Mouse (Mus musculus) MN1 (cell line): ENCODE results near the gene Gm10024.
"Not testable (repeated sequence)": the region's sequence is repeated elsewhere in the genome, so short reads cannot be mapped to it uniquely, and the experiment has no call there.

Experiments used
- DNase-seq: peaks from one replicate; pipeline ENCODE4 v3.0.0-alpha.2; 2016; ENCODE audit warnings: low spot score

Gene Gm10024

DNA sequence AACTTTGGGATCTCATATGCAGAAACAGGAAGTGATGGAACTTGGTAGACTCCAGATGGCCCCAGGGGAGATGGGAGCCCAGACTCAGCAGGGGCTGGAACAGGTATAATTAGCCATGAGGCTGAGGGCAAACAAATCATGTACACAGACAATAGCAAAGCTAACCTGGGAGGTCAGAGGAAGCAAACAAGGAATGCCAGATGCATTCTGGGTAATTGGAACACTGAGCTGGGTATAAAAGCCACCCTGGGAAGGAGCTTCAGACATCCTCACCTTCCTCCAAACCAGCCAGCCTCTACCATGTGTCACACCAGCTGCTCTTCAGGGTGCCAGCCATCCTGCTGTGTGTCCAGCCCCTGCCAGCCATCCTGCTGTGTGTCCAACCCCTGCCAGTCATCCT is at the start of gene Gm10024:
Gene Gm10024, plus strand, starts transcription at position 301 of the 400 bp plus-strand sequence.
- DNase-seq, result not testable (repeated sequence)

DNA sequence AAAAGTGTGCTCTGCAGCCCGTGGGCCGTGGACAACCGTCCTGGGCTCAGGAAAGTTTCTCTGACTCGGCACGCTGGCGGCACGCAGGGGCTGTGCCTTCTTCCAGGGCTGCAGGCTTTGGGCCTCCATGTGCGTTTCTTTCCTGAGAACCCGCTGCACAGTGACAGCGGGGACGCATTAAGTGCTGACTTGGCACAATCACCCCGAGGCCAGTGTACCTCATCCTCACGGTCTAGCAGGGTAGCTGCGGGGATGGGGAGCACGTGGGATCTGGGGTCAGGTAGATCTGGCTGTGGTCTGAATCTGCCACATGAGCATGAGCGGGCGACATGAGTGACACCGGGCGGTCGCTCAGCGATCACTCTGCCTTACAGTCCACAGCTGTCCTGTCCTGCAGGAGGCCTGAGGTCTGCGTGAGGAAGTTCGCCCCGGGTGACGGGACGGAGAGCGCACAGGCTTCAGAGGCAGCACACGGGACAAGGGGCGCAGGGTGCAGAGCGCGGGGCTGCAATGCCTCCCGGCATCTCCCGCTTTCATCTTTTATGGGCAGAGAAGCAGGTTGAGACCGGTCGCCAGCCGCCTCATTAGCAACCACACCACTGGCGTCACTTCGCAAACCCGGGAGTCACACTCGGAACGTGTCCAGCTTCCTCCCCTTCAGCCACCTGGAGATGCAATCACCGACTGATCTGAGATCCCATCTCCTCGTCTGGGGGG is 47.1 kb upstream of the Gm10024 start:
- no peak for DNase-seq

DNA sequence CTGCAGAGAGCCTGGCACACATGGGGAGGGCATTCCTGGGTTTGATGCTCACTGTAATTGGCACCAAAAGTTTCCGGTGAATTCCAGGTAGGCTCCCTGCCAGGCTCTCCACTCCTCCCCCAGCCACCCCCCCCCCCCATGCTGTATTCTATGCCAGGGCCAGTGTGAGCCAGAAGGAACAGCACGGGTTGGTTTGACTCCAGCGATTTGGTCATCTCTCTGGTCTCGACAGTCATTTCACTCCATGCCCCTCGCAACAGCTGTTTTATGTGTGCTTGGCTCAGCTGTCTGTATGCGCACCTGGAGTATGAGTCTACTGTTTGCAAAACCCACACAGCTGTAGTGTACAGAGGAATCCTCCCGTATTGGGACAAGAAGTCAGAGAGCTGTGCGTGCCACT is 44.9 kb upstream of the Gm10024 start:
- no peak for DNase-seq

DNA sequence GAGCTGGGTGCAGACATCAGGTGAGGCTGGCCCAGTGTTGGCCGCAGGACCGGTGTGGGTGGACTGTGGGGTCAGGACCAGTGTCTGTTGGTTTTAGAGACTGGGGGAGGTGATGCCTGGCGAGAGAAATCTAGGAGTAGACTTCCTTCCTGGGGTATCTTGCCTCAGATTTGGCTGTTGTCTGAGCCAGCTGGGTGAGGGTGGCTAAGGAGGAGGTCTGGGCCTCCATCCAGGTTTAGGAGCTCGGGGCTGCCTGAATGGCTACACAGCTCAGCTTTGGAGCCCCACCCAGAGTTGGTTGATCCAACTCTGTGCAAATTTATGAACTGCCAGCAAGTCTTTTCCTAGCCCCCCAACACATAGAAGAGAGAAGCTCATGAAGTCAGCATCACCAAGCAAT is 43.9 kb upstream of the Gm10024 start:
- no peak for DNase-seq

DNA sequence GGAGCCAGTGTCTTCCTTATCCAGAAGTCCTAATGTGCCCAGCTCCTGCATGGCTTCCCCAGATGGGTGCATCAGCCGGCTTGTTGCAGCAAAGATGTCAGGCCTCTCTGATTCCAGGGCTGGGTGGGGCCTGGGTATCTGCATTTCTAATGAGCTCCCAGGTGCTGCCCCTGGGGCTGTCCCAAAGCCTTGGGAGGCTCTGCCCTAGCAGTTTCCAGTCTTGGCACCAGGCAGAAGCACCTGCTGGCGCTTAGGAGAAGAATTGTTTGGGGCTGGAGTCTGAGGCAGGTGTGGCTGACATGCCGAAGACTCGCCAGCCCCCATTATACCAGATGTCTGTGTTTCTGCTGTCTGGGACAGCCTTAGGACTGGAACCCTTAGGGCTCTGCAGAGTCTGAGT is 40.5 kb upstream of the Gm10024 start:
- no peak for DNase-seq

DNA sequence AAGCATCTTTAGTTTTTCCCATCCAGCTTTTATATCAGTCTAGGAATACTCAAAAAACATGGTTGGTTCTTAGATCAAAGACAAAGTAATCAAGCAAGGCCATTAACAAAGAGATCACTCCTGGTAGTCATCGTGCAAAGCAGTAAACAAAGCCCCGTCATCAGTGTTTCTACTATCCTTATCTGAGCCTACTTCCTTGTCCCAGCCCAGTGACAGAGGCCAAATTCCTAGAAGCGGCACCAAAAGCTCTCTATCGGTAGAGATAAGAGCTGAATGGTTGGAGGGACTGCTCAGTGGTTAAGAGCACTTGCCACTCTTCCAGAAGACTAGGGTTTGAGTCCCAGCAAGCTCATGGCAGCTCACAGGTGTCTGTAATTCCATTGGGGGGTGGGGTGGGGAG is 39.7 kb upstream of the Gm10024 start:
- no peak for DNase-seq

DNA sequence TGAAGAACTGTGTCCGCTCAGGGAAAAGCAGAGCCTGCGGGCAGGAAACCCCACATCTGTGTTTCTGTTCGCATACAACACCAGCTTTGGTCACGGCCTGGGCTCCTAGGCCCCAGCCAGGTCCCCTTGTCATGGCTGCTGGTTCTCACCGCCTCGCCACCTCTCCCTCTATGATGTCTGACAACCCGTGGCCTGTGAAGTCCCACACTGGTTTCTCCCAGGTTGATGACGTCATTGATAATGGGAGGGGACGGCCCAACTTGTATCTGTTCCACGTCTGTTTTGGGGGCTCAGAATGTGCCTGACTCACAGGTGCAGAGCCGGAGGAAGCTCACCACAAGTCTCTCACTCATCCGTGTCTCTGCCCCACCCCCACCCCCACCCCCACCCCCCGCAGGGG is 37.5 kb upstream of the Gm10024 start:
- DNase-seq, result no peak

DNA sequence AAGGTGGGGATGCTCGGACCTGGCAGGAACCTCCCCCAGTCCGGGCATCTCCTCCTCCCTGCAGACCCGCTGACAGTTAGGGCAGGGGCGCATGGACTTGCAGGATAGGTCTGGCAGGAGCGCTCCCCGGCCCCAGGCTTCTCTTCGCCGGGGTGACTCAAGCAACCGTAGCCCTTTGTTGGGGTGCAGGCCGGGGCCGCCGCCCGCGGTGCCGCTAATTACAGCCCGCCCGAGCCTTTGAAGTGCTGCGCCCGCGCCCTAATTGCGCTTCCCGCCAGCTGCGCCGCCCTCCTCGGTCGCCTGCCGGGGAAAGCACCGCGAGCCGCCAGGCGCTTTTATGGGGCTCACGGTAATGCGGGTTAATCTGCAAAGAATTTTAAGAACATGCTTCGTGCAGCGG is 33.7 kb upstream of the Gm10024 start:
- DNase-seq, result no peak

DNA sequence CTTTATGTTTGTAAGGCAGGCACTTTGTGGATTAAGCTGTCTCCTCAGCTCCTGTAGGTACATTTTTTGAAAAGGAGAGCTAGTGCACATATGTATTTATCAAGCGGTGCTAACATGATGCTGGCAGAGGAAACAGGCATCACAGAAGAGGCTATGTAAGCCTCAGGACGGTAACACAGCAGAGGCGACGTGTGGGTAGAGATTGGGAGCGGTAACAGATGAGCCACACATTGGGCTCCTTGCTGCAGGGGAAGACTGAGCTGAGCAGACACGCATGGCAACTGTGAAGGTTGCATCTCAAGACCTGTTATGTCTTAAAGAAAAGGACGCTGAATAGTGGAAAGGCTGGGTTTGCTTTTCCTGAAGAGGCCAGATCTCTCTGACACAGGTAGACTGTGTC is 28.3 kb upstream of the Gm10024 start:
- no peak for DNase-seq

DNA sequence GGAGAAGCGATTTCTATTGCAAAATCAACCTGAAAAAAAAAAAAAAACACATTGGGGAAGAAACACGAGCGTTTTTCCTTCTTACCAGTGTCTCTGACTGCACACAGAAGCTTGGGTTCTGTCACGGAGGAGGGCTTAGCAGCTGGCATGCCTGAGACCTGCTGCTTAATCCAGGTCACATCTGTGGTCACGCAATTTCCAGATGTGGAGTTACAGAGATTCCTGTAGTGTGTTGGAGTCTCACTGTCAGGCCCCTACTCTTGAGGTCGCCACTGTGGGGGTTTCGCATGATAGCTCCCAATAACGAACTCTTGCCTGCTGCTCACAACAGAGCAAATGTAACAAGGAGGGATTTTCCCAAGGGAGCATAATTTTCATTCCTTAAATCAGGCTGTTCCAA is 27.1 kb upstream of the Gm10024 start:
- DNase-seq, result no peak

DNA sequence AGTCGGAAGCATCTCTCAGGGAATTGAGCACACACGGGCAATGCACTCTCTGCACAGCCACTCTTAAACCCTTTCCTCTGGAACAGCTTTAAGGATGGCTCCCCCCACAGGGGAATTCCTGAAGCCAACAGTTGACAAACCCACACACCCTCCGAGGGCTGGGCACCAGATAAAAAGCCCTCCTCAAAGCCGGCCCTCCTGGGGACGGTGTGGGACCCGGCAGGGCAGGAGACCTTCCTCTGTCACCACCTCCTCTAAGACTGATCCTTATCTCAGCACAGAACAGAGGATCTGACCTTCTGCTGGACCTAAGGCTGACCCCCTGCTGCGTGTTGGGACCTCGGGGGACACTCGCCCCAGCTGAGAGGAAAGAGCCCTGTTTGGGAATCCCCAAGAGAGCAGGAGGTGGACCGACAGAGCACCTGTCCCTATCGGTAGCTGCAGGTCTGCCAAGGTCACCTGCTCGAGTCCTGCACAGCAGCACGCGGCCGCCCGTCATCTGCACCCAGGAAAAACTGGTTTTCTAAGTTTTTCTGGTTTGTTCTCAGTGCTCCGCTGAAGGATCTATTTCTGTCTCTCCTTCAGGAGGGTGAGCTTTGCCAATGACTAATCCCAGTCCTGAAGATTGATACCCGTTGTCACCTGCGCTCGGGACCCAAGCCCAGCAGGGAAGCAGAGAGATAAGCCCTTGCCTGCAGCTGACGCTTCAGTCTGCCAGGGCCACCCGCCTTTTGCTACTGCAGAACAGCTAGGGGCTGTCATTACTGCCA is 25.2 kb upstream of the Gm10024 start, which contains the start of gene Tspear:
Gene Tspear, plus strand, starts transcription at position 675 of the 770 bp plus-strand sequence.
- DNase-seq, result no peak

DNA sequence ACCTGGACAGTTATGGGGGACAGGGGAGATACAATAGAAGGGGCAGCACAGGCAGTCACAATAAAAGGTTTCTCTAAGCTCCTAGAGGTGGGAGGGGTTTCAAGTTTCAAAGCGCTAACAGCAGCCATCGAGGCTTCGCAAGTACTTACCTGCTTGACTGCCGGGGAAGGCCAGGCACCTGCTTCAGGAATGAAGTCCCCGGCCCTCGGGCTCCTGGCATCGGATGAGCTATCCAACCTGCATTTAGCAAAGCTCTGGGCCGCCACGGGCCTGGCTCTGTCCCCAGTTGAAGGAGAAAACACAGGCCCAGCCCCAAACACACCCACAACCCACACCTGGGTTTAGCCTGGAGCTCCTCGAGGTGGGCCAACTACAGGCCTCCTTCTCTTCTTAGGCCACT is 24.2 kb upstream of the Gm10024 start:
- no peak for DNase-seq

DNA sequence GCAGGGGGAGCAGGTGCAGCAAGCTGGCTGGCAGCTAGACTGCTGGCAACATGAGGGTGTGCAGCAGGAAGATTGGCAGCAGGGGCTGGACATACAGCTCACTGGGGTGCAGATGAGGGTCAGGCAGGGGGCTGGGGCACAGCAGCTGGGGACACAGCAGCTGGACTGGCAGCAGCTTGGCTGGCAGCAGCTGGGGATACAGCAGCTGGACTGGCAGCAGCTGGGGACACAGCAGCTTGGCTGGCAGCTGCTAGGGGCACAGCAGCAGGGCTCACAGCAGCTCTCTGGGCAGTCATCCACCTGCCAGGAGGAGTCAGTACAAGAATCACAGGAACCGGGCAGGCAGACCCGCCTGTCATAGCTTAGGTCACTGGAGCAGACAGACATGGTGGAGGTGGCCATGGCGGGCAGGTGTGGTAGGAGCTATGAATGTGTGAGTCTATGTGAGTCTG is 20.9 kb upstream of the Gm10024 start, which contains the start of gene Gm19402:
Gene Gm19402, minus strand, starts transcription at position 402 of the 452 bp plus-strand sequence.
- not testable (repeated sequence) for DNase-seq

DNA sequence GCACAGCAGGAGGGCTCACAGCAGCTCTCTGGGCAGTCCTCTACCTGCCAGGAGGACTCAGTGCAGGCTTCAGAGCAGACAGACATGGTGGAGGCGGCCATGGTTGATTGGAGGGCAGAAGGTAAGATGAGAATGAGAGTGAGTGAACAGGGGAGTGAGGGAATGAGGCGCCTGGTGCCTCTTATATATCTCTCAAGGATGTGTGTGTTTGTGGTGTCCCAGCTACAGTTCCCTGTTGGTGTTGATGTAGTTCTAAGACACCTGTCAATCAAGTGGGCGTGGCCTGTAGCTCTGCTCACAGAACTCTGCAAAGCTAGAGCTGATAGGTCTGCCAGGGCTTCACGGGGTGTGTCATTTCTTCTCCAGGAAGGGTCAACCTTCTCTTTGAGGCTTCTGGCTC is 14.1 kb upstream of the Gm10024 start, which contains the start of gene Gm9508:
Gene Gm9508, minus strand, starts transcription at position 101 of the 400 bp plus-strand sequence.
- no peak for DNase-seq

DNA sequence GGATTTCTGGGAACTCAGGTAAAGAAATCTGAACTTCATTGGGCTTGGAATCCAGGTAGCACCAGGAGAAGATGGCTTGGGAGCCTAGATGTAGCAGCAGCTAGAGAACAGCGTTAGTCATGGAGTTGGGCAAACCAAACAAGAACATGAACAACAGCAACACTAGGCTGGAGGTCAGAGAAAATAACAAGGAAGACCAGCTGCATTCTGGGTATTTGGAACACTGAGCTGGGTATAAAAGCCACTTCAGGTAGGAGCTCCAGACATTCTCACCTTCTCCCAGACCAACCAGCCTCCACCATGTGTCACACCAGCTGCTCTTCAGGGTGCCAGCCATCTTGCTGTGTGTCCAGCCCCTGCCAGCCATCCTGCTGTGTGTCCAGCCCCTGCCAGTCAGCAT is 4.9 kb upstream of the Gm10024 start, which contains the start of gene Gm10272:
Gene Gm10272, plus strand, starts transcription at position 301 of the 400 bp plus-strand sequence.
- DNase-seq, result no peak

DNA sequence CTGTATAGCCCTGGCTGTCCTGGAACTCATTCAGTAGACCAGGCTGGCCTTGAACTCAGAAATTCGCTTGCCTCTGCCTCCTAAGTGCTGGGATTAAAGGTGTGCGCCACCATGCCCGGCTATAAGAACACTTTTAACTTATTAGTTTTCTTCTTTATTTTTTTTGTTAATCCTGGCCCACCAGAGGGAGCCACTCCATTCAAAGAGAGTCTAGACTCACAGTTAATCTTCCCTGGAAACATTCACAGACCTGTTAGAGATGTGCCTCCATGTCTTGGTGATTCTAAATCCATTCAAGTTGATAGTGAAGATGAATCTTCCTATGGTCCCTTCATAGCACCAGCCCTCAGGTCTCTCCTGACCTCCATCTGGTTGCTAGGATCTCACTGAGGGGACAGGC is 1.4 kb upstream of the Gm10024 start:
- DNase-seq, result no peak

DNA sequence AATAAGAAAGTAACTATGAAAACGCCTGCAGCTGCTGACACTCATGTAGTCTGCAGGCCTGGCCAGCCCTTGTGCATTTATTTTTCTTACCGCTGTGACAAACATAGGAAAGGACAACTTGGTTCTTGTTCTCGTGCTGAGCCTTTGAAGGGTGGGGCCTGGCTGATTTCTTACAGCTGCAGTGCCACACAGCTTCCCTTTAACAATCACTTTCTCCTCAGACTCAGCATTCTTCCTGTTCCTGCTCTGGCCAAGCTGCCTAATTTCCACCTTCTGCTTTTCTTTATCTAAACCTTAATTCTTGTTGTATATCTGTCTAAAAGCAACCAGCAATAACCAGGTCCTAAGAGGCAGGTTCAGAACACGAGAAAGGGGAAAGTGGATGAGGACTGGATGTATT is 2.5 kb downstream of the Gm10024 start:
- no peak for DNase-seq

DNA sequence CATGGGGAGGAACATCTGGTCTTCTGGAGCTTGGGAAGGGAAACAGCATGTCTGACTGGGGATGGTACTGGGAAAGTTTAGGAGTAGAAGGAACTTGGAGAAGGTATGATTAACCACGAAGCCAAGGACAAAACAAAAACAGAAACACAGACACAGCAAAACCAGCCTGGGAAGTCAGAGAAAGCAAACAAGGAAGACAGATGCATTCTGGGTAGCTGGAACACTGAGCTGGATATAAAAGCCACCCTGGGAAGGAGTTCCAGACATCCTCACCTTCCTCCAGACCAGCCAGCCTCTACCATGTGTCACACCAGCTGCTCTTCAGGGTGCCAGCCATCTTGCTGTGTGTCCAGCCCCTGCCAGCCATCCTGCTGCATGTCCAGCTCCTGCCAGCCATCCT is 4.2 kb downstream of the Gm10024 start, which contains the start of gene Gm10142:
Gene Gm10142, plus strand, starts transcription at position 301 of the 400 bp plus-strand sequence.
- DNase-seq, result no peak

DNA sequence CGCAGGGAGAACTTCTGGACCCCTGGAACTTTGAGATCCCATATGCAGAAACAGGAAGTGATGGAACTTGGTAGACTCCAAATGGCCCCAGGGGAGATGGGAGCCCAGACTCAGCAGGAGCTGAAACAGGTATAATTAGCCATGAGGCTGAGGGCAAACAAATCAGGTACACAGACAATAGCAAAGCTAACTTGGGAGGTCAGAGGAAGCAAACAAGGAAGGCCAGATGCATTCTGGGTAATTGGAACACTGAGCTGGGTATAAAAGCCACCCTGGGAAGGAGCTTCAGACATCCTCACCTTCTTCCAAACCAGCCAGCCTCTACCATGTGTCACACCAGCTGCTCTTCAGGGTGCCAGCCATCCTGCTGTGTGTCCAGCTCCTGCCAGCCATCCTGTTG is 9.0 kb downstream of the Gm10024 start, which contains the start of gene Krtap12-1:
Gene Krtap12-1, plus strand, starts transcription at position 301 of the 400 bp plus-strand sequence.
- DNase-seq, result not testable (repeated sequence)

DNA sequence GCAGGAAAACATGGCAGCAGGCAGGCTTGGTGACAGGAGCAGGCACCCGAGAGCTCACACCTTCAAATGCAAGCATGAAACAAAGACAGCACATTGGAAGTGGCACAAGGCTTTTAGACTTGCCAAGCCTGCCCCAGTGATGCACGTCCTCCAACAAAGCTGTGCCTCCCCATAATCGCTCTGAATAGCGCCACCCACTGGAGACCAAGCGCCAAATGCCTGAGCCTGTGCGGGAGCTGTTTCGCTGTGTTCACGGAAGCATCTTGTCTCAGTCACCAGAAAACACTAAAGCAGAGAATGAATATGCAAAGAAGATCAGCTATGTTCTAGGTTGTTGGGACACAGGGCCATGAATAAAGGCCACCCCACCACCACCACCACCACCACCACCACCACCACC is 13.6 kb downstream of the Gm10024 start:
- DNase-seq, result no peak

DNA sequence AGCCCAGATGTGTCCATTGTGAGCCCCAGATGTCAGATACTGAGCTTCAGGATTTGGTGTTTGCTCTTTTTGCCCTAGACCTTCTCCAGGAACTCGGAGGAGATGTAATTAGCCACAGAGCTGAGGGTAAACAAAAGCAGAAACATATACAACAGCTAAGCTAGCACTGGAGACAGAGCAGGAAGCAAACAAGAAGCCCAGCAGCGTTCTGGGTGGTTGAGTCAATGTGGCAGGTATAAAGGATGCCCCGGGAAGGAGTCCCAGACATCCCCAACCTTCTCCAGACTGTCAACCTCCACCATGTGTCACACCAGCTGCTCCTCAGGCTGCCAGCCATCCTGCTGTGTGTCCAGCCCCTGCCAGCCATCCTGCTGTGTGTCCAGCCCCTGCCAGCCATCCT is 14.9 kb downstream of the Gm10024 start, which contains the start of gene Gm10100:
Gene Gm10100, plus strand, starts transcription at position 301 of the 400 bp plus-strand sequence.
- no peak for DNase-seq

DNA sequence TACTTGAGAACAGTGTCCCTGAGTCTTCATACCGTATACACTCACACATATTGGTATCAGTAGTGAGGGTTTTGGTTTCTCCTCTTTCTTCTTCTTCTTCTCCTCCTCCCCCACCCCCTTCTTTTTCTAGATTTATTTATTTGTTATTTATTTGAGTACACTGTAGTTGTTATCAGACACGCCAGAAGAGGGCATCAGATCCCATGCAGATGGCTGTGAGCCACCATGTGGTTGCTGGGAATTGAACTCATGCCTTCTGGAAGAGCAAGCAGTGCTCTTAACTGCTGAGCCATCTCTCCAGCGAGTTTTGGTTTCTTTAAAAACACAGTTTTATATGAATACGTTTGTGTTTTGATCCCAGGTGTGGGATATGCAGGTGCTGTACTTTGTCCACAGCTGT is 17.0 kb downstream of the Gm10024 start:
- DNase-seq, result no peak

DNA sequence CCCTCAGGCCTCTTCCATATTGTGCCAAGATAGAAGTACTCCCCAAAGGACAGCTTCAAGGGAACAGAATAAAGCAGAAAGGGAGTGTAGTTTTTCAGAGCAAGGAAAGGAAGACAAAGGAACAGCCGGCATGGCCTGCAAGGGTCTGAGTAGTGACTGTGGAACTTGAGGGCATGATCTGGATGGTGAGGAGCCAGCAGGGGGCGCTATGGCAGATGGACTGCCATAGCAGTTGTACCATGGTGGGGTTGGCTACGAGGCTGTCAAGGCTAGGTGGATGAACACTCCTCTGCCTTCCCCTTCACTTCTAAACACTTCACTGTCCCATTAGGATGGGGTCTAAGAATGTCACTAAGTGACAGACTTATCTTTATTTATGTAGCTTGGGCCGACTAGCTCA is 18.0 kb downstream of the Gm10024 start:
- DNase-seq, result no peak
